Mouse (Mus musculus): ENCODE results near the gene Filip1l. TPM values are rescaled to one million over a fixed set of nuclear protein-coding genes. Genes with fewer than 3 reads are reported as not detected.

Gene Filip1l
- polyA plus RNA-seq, 1 experiment, result 12.1 TPM

DNA sequence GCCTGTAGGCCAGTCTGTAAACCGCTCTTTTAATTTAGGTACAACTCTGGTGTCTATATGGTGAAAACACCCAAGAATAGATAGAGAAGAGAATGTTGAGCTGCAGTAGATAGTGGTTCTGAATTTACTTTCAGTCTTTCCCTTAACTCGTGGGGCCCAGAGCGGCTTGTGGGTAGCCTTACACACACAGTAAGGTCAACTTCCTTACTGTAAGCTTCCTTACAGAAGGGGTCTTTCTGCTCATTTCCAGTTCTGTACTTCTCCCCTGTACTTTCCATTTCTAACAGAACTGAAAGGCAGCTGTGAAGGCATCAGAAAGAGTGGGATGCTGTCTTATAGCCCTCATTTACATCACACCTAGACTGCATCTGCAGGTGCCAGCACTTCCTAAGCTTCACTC, 78.4 kb downstream of the Filip1l start:
- H3K36me3 ChIP-seq (ENCODE audit: control insufficient read depth, insufficient read depth), result no peaks in the 10 kb centered on the region
- no peaks in the 10 kb centered on the region for H3K27me3 ChIP-seq (ENCODE audit: control insufficient read depth, insufficient read depth, insufficient read length)
- H3ac ChIP-seq (ENCODE audit: control insufficient read depth, insufficient read length), result no peak overlapping the region
- no peak for TF ChIP-seq MAX (IDR thresholded peaks at IDR 0.05; ENCODE audit: low read depth)
- no peak for TF ChIP-seq E2F4 (IDR thresholded peaks at IDR 0.05; ENCODE audit: insufficient read depth)
- no peak for TF ChIP-seq POLR2AphosphoS2 (IDR thresholded peaks at IDR 0.05; ENCODE audit: insufficient read length, low read depth)
- no peak for TF ChIP-seq POLR2A (IDR thresholded peaks at IDR 0.05; ENCODE audit: insufficient read length, low read depth)
- TF ChIP-seq SRF (IDR thresholded peaks at IDR 0.05; ENCODE audit: control insufficient read depth, insufficient read length, low read depth), result no peak
- TF ChIP-seq CEBPB (IDR thresholded peaks at IDR 0.05; ENCODE audit: insufficient read depth, poor library complexity, severe bottlenecking), result no peak
- TF ChIP-seq USF1 (IDR thresholded peaks at IDR 0.05; ENCODE audit: low read depth), result no peak
- no peak for TF ChIP-seq REST (IDR thresholded peaks at IDR 0.05; ENCODE audit: insufficient read depth, insufficient read length)
- TF ChIP-seq TCF12 (IDR thresholded peaks at IDR 0.05; ENCODE audit: insufficient read depth, poor library complexity, severe bottlenecking), result no peak
- TF ChIP-seq MYOD1 (IDR thresholded peaks at IDR 0.05; ENCODE audit: control insufficient read depth in 1 of 3, insufficient read length in 2 of 3, low read depth in 2 of 3), result no peak
- no peak for TF ChIP-seq MYOG (IDR thresholded peaks at IDR 0.05; ENCODE audit: control insufficient read depth in 1 of 3, insufficient read depth in 1 of 3, insufficient read length in 2 of 3, low read depth in 2 of 3)
- no peak for TF ChIP-seq TCF3 (IDR thresholded peaks at IDR 0.05; ENCODE audit: insufficient read length, low read depth)
- no peaks in the 10 kb centered on the region for H3K79me2 ChIP-seq (ENCODE audit: control insufficient read depth, insufficient read depth)
- no peak overlapping the region for H3K4me2 ChIP-seq (ENCODE audit: low read depth)
- no peak overlapping the region for H3K4me3 ChIP-seq

DNA sequence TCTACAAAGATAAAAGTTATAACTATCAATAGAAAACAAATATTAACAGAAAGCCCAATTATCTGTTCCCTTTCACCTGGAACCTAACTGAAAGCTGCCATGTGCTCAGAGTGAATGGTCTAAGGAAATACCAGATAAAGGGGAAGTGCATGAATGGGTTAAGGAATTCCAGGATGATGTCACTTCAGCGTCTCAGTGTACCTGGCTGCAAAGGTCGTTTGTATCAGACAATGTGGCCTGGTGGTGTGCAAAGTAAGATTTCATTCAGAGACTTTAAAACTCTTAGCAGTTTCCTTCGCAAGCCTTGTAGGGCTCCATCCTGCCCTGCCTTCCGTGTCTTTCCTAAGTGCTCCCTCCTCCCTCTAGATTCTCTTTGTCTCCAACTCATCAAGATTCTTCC, 80.3 kb downstream of the Filip1l start:
- Histone ChIP-seq H3K27me3 (ENCODE audit: control insufficient read depth, insufficient read depth, insufficient read length) (no peaks in the 10 kb centered on the region), H3K79me2 (ENCODE audit: control insufficient read depth, insufficient read depth) (no peaks in the 10 kb centered on the region), H3ac (ENCODE audit: control insufficient read depth, insufficient read length) (no peak overlapping the region), H3K4me2 (ENCODE audit: low read depth) (no peak overlapping the region), H3K36me3 (ENCODE audit: control insufficient read depth, insufficient read depth) (no peaks in the 10 kb centered on the region), H3K4me3 (no peak overlapping the region)
- no peak for TF ChIP-seq USF1 (IDR thresholded peaks at IDR 0.05; ENCODE audit: low read depth)
- TF ChIP-seq TCF3 (IDR thresholded peaks at IDR 0.05; ENCODE audit: insufficient read length, low read depth), result no peak
- no peak for TF ChIP-seq CEBPB (IDR thresholded peaks at IDR 0.05; ENCODE audit: insufficient read depth, poor library complexity, severe bottlenecking)
- TF ChIP-seq MYOD1 (IDR thresholded peaks at IDR 0.05; ENCODE audit: control insufficient read depth in 1 of 3, insufficient read length in 2 of 3, low read depth in 2 of 3), result no peak
- no peak for TF ChIP-seq MAX (IDR thresholded peaks at IDR 0.05; ENCODE audit: low read depth)
- no peak for TF ChIP-seq POLR2AphosphoS2 (IDR thresholded peaks at IDR 0.05; ENCODE audit: insufficient read length, low read depth)
- TF ChIP-seq TCF12 (IDR thresholded peaks at IDR 0.05; ENCODE audit: insufficient read depth, poor library complexity, severe bottlenecking), result no peak

DNA sequence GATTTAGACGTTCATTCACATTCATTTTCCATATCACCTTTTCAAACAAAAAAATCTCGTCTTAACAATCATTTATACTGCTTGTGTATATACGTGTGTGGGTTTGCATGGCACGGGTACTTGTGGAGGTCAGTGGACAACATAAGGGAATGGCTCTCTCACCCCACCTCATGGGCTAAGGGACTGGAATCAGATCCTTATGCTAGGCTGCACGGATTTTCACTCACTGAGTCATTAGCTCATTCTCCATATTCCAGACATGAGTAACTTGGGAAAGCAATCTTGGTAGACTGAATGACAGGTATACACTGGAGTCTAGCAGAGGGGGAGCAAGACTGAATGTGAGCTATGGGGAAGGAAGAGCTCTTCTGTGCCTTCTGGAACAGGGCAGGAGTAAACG, 80.8 kb downstream of the Filip1l start:
- Histone ChIP-seq H3K36me3 (ENCODE audit: control insufficient read depth, insufficient read depth) (no peaks in the 10 kb centered on the region), H3K4me3 (no peak overlapping the region), H3ac (ENCODE audit: control insufficient read depth, insufficient read length) (no peak overlapping the region), H3K79me2 (ENCODE audit: control insufficient read depth, insufficient read depth) (no peaks in the 10 kb centered on the region), H3K4me2 (ENCODE audit: low read depth) (no peak overlapping the region), H3K27me3 (ENCODE audit: control insufficient read depth, insufficient read depth, insufficient read length) (no peaks in the 10 kb centered on the region)
- TF ChIP-seq CEBPB (IDR thresholded peaks at IDR 0.05; ENCODE audit: insufficient read depth, poor library complexity, severe bottlenecking), result no peak
- no peak for TF ChIP-seq TCF12 (IDR thresholded peaks at IDR 0.05; ENCODE audit: insufficient read depth, poor library complexity, severe bottlenecking)
- no peak for TF ChIP-seq POLR2AphosphoS2 (IDR thresholded peaks at IDR 0.05; ENCODE audit: insufficient read length, low read depth)
- TF ChIP-seq SRF (IDR thresholded peaks at IDR 0.05; ENCODE audit: control insufficient read depth, insufficient read length, low read depth), result no peak
- TF ChIP-seq REST (IDR thresholded peaks at IDR 0.05; ENCODE audit: insufficient read depth, insufficient read length), result no peak
- TF ChIP-seq E2F4 (IDR thresholded peaks at IDR 0.05; ENCODE audit: insufficient read depth), result no peak
- TF ChIP-seq USF1 (IDR thresholded peaks at IDR 0.05; ENCODE audit: low read depth), result no peak
- no peak for TF ChIP-seq MAX (IDR thresholded peaks at IDR 0.05; ENCODE audit: low read depth)
- TF ChIP-seq MYOG (IDR thresholded peaks at IDR 0.05; ENCODE audit: control insufficient read depth in 1 of 3, insufficient read depth in 1 of 3, insufficient read length in 2 of 3, low read depth in 2 of 3), result no peak
- TF ChIP-seq POLR2A (IDR thresholded peaks at IDR 0.05; ENCODE audit: insufficient read length, low read depth), result no peak
- no peak for TF ChIP-seq MYOD1 (IDR thresholded peaks at IDR 0.05; ENCODE audit: control insufficient read depth in 1 of 3, insufficient read length in 2 of 3, low read depth in 2 of 3)
- TF ChIP-seq TCF3 (IDR thresholded peaks at IDR 0.05; ENCODE audit: insufficient read length, low read depth), result no peak

DNA sequence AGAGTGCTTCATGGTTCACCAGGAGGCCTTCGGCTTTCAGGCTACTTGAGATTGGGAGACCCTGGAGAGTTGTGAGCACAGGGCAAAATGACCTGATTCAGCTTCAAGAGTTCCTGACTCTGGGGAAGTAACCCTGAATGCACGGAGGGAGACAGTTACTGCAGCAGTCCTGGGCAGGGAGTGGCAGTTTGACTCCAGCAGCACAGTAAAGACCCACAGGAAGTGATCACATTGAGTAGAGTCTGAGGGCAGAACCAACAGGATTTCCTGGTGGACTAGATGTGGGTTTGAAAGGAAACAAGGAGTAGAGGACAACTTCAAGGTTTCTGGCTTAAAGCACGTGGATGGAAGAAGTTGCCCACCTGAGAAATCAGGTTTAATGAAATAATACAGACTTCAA, 81.7 kb downstream of the Filip1l start:
- Histone ChIP-seq H3K4me2 (ENCODE audit: low read depth) (no peak overlapping the region), H3K4me3 (no peak overlapping the region)
- no peak for TF ChIP-seq REST (IDR thresholded peaks at IDR 0.05; ENCODE audit: insufficient read depth, insufficient read length)
- no peak for TF ChIP-seq TCF12 (IDR thresholded peaks at IDR 0.05; ENCODE audit: insufficient read depth, poor library complexity, severe bottlenecking)
- no peak for TF ChIP-seq MYOD1 (IDR thresholded peaks at IDR 0.05; ENCODE audit: control insufficient read depth in 1 of 3, insufficient read length in 2 of 3, low read depth in 2 of 3)
- no peak for TF ChIP-seq SRF (IDR thresholded peaks at IDR 0.05; ENCODE audit: control insufficient read depth, insufficient read length, low read depth)
- no peak for TF ChIP-seq MAX (IDR thresholded peaks at IDR 0.05; ENCODE audit: low read depth)
- no peak for TF ChIP-seq USF1 (IDR thresholded peaks at IDR 0.05; ENCODE audit: low read depth)
- TF ChIP-seq MYOG (IDR thresholded peaks at IDR 0.05; ENCODE audit: control insufficient read depth in 1 of 3, insufficient read depth in 1 of 3, insufficient read length in 2 of 3, low read depth in 2 of 3), result no peak
- no peak for TF ChIP-seq E2F4 (IDR thresholded peaks at IDR 0.05; ENCODE audit: insufficient read depth)
- no peak for TF ChIP-seq TCF3 (IDR thresholded peaks at IDR 0.05; ENCODE audit: insufficient read length, low read depth)
- no peak for TF ChIP-seq POLR2A (IDR thresholded peaks at IDR 0.05; ENCODE audit: insufficient read length, low read depth)

More for the DNA sequence above, 81.7 kb downstream of the Filip1l start:
- Histone ChIP-seq H3ac (ENCODE audit: control insufficient read depth, insufficient read length) (no peak overlapping the region), H3K36me3 (ENCODE audit: control insufficient read depth, insufficient read depth) (no peaks in the 10 kb centered on the region), H3K79me2 (ENCODE audit: control insufficient read depth, insufficient read depth) (no peaks in the 10 kb centered on the region), H3K27me3 (ENCODE audit: control insufficient read depth, insufficient read depth, insufficient read length) (no peaks in the 10 kb centered on the region)
